23 mouse cellular contexts compared by ENCODE assay signal in the genomic region with DNA sequence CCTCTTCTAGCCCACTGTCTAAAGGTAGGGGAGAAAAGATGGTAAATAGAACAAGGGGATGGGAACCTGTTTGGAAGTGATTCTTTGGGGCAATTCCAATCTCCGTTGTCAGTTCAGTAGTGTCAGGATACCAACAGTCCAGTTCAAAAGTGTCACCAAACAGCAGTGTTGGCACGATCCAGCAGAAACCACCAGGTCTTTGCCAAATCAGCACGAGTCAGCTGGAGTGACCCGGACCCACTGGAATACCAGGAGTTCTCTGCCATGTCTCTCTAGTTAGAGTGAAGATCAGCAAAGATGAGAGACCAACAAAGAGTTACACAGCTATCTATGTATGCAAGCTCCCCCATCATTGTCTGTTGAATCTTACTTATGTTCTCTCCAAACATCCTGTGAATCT. TPM values are rescaled to one million over a fixed set of nuclear protein-coding genes. Genes with fewer than 3 reads are reported as not detected.
"Had no signal": no experiment of that assay in that cellular context is flagged by ENCODE, and none has a peak within 500 bp of the region (broad histone marks: within the 10 kb centered on the region; RNA-seq: fewer than 3 reads in every experiment).

No protein-coding gene starts in this region.

- DNase-seq: retina, postnatal 1 day; right cerebral cortex, adult 18-20 months; right cerebral cortex, postnatal 14 days; right cerebral cortex, postnatal 25 days; right cerebral cortex, postnatal 4 days; spleen, adult 18-20 months; thymus, adult 18-20 months; thymus, adult 2 months; thymus, postnatal 14 days; thymus, postnatal 25 days; thymus, postnatal 36 days; thymus, postnatal 4 days had no signal

- H3K4me2 ChIP-seq: neural tube, embryonic 13.5 days; neural tube, embryonic 15.5 days; stomach, embryonic 15.5 days had no signal

- H3K9me3 ChIP-seq: neural tube, embryonic 13.5 days; neural tube, embryonic 15.5 days; stomach, embryonic 15.5 days had no signal

- H3K4me1 ChIP-seq: neural tube, embryonic 13.5 days; neural tube, embryonic 15.5 days; stomach, embryonic 15.5 days had no signal

- H3K27ac ChIP-seq: neural tube, embryonic 13.5 days; neural tube, embryonic 15.5 days; stomach, embryonic 15.5 days; stomach, postnatal 0 days had no signal

- H3K9ac ChIP-seq: neural tube, embryonic 13.5 days; neural tube, embryonic 15.5 days; stomach, embryonic 15.5 days had no signal

- H3K27me3 ChIP-seq: neural tube, embryonic 13.5 days; neural tube, embryonic 15.5 days; stomach, embryonic 15.5 days had no signal

- H3K4me3 ChIP-seq: neural tube, embryonic 13.5 days; neural tube, embryonic 15.5 days; stomach, embryonic 15.5 days had no signal

RNA-seq across cellular contexts. Expression of a gene that starts 9.1 kb away (rescaled TPM):
- total RNA-seq: neutrophil, adult 5-6 weeks had no signal
- polyA plus RNA-seq: neural tube, embryonic 13.5 days; neural tube, embryonic 14.5 days; neural tube, embryonic 15.5 days; spleen, adult 2 months; testis, adult 2 months; thymus, adult 2 months; urinary bladder, adult 2 months had no signal

RNA-seq across cellular contexts. Expression of a gene that starts 17.0 kb away (rescaled TPM):
- total RNA-seq: neutrophil, adult 5-6 weeks had no signal

RNA-seq across cellular contexts. Expression of a gene that starts 43.0 kb away (rescaled TPM):
- total RNA-seq: neutrophil, adult 5-6 weeks had no signal
- polyA plus RNA-seq: neural tube, embryonic 13.5 days; neural tube, embryonic 14.5 days; neural tube, embryonic 15.5 days; small intestine, adult 2 months; thymus, postnatal 0 days had no signal

RNA-seq across cellular contexts. Expression of a gene that starts 43.1 kb away (rescaled TPM):
- total RNA-seq: neutrophil, adult 5-6 weeks had no signal
